Mouse (Mus musculus): ENCODE measurements around the gene Sh3glb2. TPM values are rescaled to one million over a fixed set of nuclear protein-coding genes. Genes with fewer than 3 reads are reported as not detected.

The Sh3glb2 gene
- total and polyA plus RNA-seq, 2 experiments = 23.3 to 62.0 TPM

DNA sequence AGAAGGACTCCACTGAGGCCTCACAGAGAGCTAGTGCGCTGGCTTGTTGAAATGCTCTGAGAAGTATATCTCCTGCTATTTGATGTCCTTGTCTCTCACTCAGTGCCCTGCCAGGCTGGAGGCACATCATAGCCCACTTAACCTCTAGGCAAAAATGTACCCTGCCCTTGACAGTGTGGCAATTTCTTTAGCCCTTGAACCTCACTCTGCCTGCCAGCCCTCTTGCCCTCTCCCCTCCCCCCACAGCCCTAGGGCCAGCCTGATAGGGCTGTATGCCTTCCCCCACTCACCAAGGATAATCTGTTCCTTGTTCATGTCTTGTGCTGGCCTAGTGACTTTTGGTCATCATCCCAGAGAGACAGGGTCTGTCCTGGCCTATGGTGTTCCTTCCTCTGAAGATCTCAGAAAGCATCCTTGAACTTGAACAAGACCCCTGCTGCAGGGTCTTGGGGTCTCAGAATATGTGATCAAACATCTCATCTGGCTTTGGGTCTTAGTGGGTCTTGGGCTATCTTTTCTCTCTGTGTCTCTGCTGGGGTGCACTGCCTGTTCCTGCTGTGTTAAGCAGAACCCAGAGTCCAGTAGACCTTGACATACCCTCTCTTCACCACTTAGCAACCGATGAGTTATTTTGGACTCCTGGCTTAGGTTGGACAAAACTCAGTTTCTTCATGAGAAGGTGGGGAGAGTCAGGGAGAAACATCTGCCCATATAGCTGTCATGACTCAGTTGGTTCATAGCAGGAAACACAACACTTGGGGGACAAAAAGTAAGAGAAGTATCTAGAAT, 6.3 kb upstream of the Sh3glb2 start:
- 19% methylated on average over 2 of the region's 2 CpGs for WGBS
- peak overlapping the region; percentile 90 for H3K27ac ChIP-seq (replicated peaks; ENCODE audit: insufficient read depth, low read depth, low read length)
- peaks cover 17% of the 10 kb centered on the region for H3K4me1 ChIP-seq (ENCODE audit: control insufficient read depth, insufficient read depth, low read length)

GRCm38 (mm10) chr2:30363773-30364650, 4.9 kb upstream of the Sh3glb2 start, which contains the start of gene Miga2:
Miga2 (plus strand) TSS chr2:30364233.
- peak; percentile 94 for TF ChIP-seq POLR2A (IDR thresholded peaks at IDR 0.05; ENCODE audit: extremely low read depth, insufficient read depth, low read length)
- TF ChIP-seq CTCF (IDR thresholded peaks at IDR 0.05; ENCODE audit: low read depth, low read length) = no peak
- Histone ChIP-seq H3K36me3 (ENCODE audit: control insufficient read depth, insufficient read depth, low read length) (peaks cover 13% of the 10 kb centered on the region; the same call in 1 of the 2 replicates), H3K4me1 (ENCODE audit: control insufficient read depth, insufficient read depth, low read length) (peaks cover 17% of the 10 kb centered on the region), H3K4me3 (ENCODE audit: insufficient read depth, low read depth, low read length) (peak within 1 kb of the TSS; percentile 75), H3K27me3 (ENCODE audit: control insufficient read depth, insufficient read depth, low read length) (no peaks in the 10 kb centered on the region), H3K27ac (replicated peaks; ENCODE audit: insufficient read depth, low read depth, low read length) (peak within 1 kb of the TSS; percentile 90), H3K9ac (ENCODE audit: low read depth, low read length) (peak within 1 kb of the TSS; percentile 77), H3K79me2 (ENCODE audit: control insufficient read depth, insufficient read depth, low read length) (peaks cover 14% of the 10 kb centered on the region; the same call in 1 of the 2 replicates)
- DNase-seq (ENCODE audit: extremely low read depth, low read depth, low spot score) = peak; percentile 98
- WGBS = under 1% methylated on average over 54 of the region's 54 CpGs

More for the DNA sequence above, 6.3 kb upstream of the Sh3glb2 start:
- Histone ChIP-seq H3K4me3 (ENCODE audit: insufficient read depth, low read depth, low read length) (peak overlapping the region; percentile 75), H3K79me2 (ENCODE audit: control insufficient read depth, insufficient read depth, low read length) (peaks cover 15% of the 10 kb centered on the region; the same call in 1 of the 2 replicates), H3K9ac (ENCODE audit: low read depth, low read length) (peak overlapping the region; percentile 77), H3K27me3 (ENCODE audit: control insufficient read depth, insufficient read depth, low read length) (no peaks in the 10 kb centered on the region), H3K36me3 (ENCODE audit: control insufficient read depth, insufficient read depth, low read length) (peaks cover 25% of the 10 kb centered on the region; the same call in 1 of the 2 replicates)
- peak; percentile 93 for DNase-seq (ENCODE audit: extremely low read depth, low read depth, low spot score)
- TF ChIP-seq POLR2A (IDR thresholded peaks at IDR 0.05; ENCODE audit: extremely low read depth, insufficient read depth, low read length) = peak; percentile 30; the same call in 1 of the 2 replicates
- TF ChIP-seq CTCF (IDR thresholded peaks at IDR 0.05; ENCODE audit: low read depth, low read length) = no peak

- peaks cover 16% of the 10 kb centered on the region; the same call in 1 of the 2 replicates for H3K79me2 ChIP-seq (ENCODE audit: control insufficient read depth, insufficient read depth, low read length)
- no peak overlapping the region for H3K9ac ChIP-seq (ENCODE audit: low read depth, low read length)
- peaks cover 3% of the 10 kb centered on the region; the same call in 1 of the 2 replicates for H3K36me3 ChIP-seq (ENCODE audit: control insufficient read depth, insufficient read depth, low read length)
- 86% methylated on average over 5 of the region's 5 CpGs for WGBS
- TF ChIP-seq POLR2A (IDR thresholded peaks at IDR 0.05; ENCODE audit: extremely low read depth, insufficient read depth, low read length) = no peak
- no peak for TF ChIP-seq CTCF (IDR thresholded peaks at IDR 0.05; ENCODE audit: low read depth, low read length)
- H3K4me3 ChIP-seq (ENCODE audit: insufficient read depth, low read depth, low read length) = no peak overlapping the region
- no peak overlapping the region for H3K27ac ChIP-seq (replicated peaks; ENCODE audit: insufficient read depth, low read depth, low read length)
- DNase-seq (ENCODE audit: extremely low read depth, low read depth, low spot score) = no peak
- H3K27me3 ChIP-seq (ENCODE audit: control insufficient read depth, insufficient read depth, low read length) = no peaks in the 10 kb centered on the region
- peaks cover 19% of the 10 kb centered on the region for H3K4me1 ChIP-seq (ENCODE audit: control insufficient read depth, insufficient read depth, low read length)
Observed at GRCm38 (mm10) chr2:30362865-30363264, 3.7 kb upstream of the Sh3glb2 start.

DNA sequence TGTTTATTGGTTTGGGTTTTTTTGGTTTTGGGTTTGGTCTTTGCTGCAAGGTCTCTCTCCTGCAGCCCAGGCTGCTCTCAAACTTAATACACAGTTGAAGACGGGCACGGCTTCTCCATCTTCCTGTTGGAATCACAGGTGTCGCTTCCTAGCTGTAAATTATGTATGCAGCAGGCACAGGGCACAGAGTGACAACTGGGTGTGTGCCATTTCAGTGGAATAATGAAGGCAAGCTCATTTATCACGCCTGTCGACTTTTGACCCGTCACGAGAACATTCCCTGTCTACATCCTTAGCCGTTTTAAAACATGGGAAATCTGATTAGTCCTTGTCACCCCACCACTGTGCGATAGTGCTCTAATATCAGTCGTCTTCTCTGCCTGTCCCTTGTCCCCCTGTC, 1.5 kb upstream of the Sh3glb2 start:
- Histone ChIP-seq H3K79me2 (ENCODE audit: control insufficient read depth, insufficient read depth, low read length) (peaks cover 8% of the 10 kb centered on the region; the same call in 1 of the 2 replicates), H3K27me3 (ENCODE audit: control insufficient read depth, insufficient read depth, low read length) (no peaks in the 10 kb centered on the region), H3K27ac (replicated peaks; ENCODE audit: insufficient read depth, low read depth, low read length) (no peak overlapping the region), H3K4me1 (ENCODE audit: control insufficient read depth, insufficient read depth, low read length) (peaks cover 9% of the 10 kb centered on the region; the same call in 1 of the 2 replicates), H3K9ac (ENCODE audit: low read depth, low read length) (no peak overlapping the region), H3K4me3 (ENCODE audit: insufficient read depth, low read depth, low read length) (no peak overlapping the region), H3K36me3 (ENCODE audit: control insufficient read depth, insufficient read depth, low read length) (no peaks in the 10 kb centered on the region)
- 86% methylated on average over 10 of the region's 10 CpGs for WGBS
- TF ChIP-seq CTCF (IDR thresholded peaks at IDR 0.05; ENCODE audit: low read depth, low read length) (no peak), POLR2A (IDR thresholded peaks at IDR 0.05; ENCODE audit: extremely low read depth, insufficient read depth, low read length) (no peak)
- no peak for DNase-seq (ENCODE audit: extremely low read depth, low read depth, low spot score)

GRCm38 (mm10) chr2:30357552-30358510, 1.3 kb downstream of the Sh3glb2 start:
- Histone ChIP-seq H3K4me1 (ENCODE audit: control insufficient read depth, insufficient read depth, low read length) (peaks cover 7% of the 10 kb centered on the region; the same call in 1 of the 2 replicates), H3K9ac (ENCODE audit: low read depth, low read length) (no peak overlapping the region), H3K27ac (replicated peaks; ENCODE audit: insufficient read depth, low read depth, low read length) (no peak overlapping the region), H3K79me2 (ENCODE audit: control insufficient read depth, insufficient read depth, low read length) (peaks cover 5% of the 10 kb centered on the region; the same call in 1 of the 2 replicates), H3K36me3 (ENCODE audit: control insufficient read depth, insufficient read depth, low read length) (peaks cover 2% of the 10 kb centered on the region; the same call in 1 of the 2 replicates), H3K27me3 (ENCODE audit: control insufficient read depth, insufficient read depth, low read length) (no peaks in the 10 kb centered on the region), H3K4me3 (ENCODE audit: insufficient read depth, low read depth, low read length) (peak overlapping the region; percentile 92; the same call in 1 of the 2 replicates)
- no peak for DNase-seq (ENCODE audit: extremely low read depth, low read depth, low spot score)
- 64% methylated on average over 8 of the region's 8 CpGs for WGBS
- no peak for TF ChIP-seq CTCF (IDR thresholded peaks at IDR 0.05; ENCODE audit: low read depth, low read length)
- TF ChIP-seq POLR2A (IDR thresholded peaks at IDR 0.05; ENCODE audit: extremely low read depth, insufficient read depth, low read length) = no peak
